Mouse (Mus musculus): Measurements from ENCODE around the gene Pcgf3. TPM values are rescaled to one million over a fixed set of nuclear protein-coding genes. Genes with fewer than 3 reads are reported as not detected.
A peak's percentile ranks its signal among the peaks of the same experiment; 100 is the strongest.

The Pcgf3 gene
- polyA plus RNA-seq, 1 experiment from 2014 or later = 19.9 TPM

DNA sequence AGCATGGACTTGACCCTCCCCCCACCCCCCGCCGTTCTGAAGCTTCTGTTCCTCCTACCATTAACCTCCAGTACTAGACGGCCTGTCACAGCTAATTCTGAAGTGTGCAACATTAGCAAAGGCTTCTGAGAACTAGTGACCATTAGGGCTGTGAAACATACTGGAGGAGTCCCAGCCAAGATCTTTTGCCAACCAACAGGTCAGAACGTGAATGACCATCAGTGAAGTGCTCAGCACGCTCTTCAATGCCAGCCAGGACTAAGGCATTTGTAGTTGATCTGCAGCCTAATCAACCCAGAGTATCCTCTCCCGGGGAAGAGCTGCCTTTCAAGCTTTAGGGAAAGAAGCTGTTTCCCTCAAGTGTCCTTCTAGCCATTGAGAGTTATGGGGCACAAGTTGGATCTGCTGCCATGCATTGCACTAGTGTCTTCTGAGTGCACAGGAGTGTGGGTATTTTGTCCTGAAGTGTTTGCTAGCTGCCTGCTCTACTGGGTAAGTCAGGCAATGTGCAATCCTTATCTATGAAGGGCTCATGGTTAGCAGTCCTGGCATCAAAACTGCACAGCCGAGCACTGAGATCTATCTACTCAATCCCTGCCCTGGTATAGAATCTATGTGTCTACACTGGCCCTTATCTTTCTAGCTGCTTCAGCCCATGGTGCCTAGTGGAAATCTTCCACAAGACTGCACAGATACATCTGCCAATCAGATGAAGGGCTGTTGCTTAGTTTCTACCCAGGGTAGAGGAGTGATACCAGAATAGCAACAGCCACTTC, 82.7 kb downstream of the Pcgf3 start:
- WGBS = 53% methylated on average over 7 of the region's 7 CpGs
- DNase-seq (ENCODE audit: low spot score) = no peak

DNA sequence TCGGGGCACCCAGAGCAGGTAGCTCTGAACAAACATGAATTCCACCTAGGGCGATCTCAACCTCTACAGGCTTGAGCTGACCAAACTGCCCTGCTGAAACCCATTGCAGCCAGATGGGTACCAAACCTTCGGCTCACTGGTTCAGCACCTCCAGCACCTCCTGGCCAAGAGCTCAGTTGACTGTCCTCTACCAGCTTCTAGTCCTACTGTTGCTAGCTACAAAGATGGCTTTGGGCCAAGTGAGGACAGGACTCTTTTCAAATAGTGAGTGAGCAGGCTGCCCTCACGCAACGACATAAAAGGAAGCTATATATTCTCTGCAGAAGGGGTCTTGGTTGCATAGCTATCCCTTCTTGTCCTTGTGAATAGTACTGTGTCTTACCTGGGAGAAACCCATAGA, 86.6 kb downstream of the Pcgf3 start:
- Histone ChIP-seq H3K4me1 (peaks cover 9% of the 10 kb centered on the region), H3K36me3 (no peaks in the 10 kb centered on the region), H3K27ac (no peak overlapping the region), H3K9me3 (no peaks in the 10 kb centered on the region), H3K4me3 (no peak overlapping the region), H3K27me3 (ENCODE audit: insufficient read depth, poor library complexity, severe bottlenecking) (peaks cover 46% of the 10 kb centered on the region)
- DNase-seq (ENCODE audit: low spot score) = no peak
- 77% methylated on average over 5 of the region's 5 CpGs for WGBS

More for the DNA sequence above, 82.7 kb downstream of the Pcgf3 start:
- no peak overlapping the region for H3K27ac ChIP-seq
- H3K4me1 ChIP-seq = no peaks in the 10 kb centered on the region
- no peak overlapping the region for H3K4me3 ChIP-seq
- peaks cover 10% of the 10 kb centered on the region; the same call in 1 of the 2 replicates for H3K27me3 ChIP-seq (ENCODE audit: insufficient read depth, poor library complexity, severe bottlenecking)
- H3K36me3 ChIP-seq = no peaks in the 10 kb centered on the region
- no peaks in the 10 kb centered on the region for H3K9me3 ChIP-seq

DNA sequence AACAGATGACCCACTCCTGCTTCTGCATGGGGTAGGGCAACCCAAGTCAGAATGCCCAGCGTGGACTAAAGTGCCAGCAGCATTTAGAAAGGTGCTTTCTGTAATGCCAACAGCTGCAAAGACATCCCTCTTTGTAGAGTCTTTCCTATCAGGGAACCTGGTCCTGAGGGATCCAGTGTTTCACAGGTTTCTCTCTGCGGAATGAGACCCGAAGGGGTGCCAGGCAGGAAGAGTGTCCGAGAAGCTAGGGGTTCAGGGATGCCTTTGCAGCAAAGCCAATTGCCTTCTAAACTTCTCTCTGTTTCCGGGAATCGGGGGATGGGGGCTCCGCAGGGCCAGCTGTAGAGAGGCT, 88.1 kb downstream of the Pcgf3 start:
- no peak for DNase-seq (ENCODE audit: low spot score)
- peak overlapping the region; percentile 55 for H3K4me3 ChIP-seq
- H3K27ac ChIP-seq = no peak overlapping the region
- H3K27me3 ChIP-seq (ENCODE audit: insufficient read depth, poor library complexity, severe bottlenecking) = peaks cover 52% of the 10 kb centered on the region
- no peaks in the 10 kb centered on the region for H3K9me3 ChIP-seq
- 14% methylated on average over 7 of the region's 7 CpGs for WGBS
- H3K4me1 ChIP-seq = peaks cover 9% of the 10 kb centered on the region
- no peaks in the 10 kb centered on the region for H3K36me3 ChIP-seq

DNA sequence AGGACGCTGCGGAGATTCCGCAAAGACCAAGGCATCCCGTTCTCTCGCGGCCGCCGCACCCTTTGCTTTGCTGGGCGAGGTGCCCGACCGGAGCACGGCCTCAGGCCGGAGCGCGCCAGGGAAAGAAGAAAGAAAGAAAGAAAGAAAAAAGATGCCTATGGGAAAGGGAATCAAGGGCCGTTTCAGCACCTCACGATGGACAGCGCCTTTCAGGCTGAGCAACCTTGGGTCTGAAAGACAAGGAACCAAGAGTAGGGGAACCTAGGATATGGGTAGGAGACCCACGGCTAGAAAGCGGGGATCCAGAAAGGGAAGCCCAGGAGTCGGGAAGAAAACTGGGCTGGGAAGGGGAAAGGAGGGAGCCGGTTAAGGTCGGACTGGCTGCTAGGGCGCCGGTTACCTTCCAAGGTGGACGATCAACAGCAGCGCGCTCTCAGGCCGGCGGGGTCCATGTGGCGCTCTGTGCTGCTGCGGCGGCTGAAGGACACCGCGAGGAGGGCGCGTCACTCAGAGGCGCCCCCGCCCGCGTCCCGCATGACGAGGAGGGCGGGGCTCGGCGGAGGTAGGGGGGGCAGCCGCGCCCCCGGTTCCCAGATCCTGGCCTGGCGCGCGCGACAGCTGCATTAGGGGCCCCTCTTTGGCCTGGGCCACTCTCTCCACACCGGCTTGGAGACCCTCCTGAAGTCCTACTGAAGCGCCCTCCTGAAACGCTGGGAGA, 88.6 kb downstream of the Pcgf3 start, which contains the start of gene Cplx1:
Cplx1 (minus strand) TSS at position 536 of the 718 bp plus-strand sequence.
- Histone ChIP-seq H3K27me3 (ENCODE audit: insufficient read depth, poor library complexity, severe bottlenecking) (peaks cover 52% of the 10 kb centered on the region), H3K27ac (no peak within 1 kb of the TSS), H3K4me3 (peak within 1 kb of the TSS; percentile 55), H3K9me3 (no peaks in the 10 kb centered on the region), H3K36me3 (no peaks in the 10 kb centered on the region), H3K4me1 (peaks cover 9% of the 10 kb centered on the region)
- WGBS = under 1% methylated on average over 56 of the region's 56 CpGs
- DNase-seq (ENCODE audit: low spot score) = peak; percentile 84

DNA sequence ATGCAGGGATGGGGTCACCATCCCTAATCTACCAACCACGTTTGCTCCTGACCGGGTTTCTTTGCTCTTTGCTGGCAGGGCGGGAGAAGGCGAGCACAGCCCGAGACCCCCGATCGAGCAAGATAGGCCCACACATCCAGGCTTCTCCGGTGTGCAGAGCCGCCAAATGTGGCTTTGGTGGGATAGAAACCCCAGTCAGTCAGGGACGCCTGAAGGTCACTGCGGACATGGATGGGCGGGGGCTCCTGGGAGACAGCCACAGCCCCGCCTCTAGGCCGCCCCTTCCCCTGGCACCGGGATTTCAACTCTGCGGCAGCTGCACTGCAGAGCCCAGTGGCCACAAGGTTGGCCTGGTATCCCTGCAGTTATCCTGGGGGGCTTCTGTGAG, 89.2 kb downstream of the Pcgf3 start:
- under 1% methylated on average over 16 of the region's 16 CpGs for WGBS
- Histone ChIP-seq H3K4me3 (peak overlapping the region; percentile 55), H3K27me3 (ENCODE audit: insufficient read depth, poor library complexity, severe bottlenecking) (peaks cover 56% of the 10 kb centered on the region), H3K36me3 (no peaks in the 10 kb centered on the region), H3K27ac (no peak overlapping the region), H3K4me1 (peaks cover 9% of the 10 kb centered on the region), H3K9me3 (no peaks in the 10 kb centered on the region)
- DNase-seq (ENCODE audit: low spot score) = no peak

DNA sequence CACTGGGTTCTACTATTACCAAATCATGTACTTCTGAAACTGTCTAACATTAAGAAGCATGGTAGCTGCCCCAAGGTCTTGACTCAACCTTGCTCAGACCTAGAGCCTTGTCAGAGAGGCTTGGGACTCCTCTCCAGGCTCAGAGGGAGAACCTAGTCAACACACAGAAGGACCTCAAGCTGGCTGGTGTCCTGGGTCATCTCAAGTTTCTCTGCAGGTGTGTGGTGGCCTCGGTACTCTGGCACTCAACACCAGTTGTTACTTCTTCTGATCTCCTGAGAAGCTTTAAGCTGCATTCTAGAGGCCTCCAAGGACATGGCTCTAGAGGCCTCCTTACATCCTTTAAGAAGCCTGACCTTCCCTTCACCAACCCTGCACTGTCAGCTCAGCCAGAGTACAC, 93.0 kb downstream of the Pcgf3 start:
- H3K4me1 ChIP-seq = peaks cover 9% of the 10 kb centered on the region
- no peak overlapping the region for H3K27ac ChIP-seq
- 57% methylated on average over 1 of the region's 1 CpGs for WGBS
- DNase-seq (ENCODE audit: low spot score) = peak; percentile 53
- H3K4me3 ChIP-seq = no peak overlapping the region
- peaks cover 43% of the 10 kb centered on the region for H3K27me3 ChIP-seq (ENCODE audit: insufficient read depth, poor library complexity, severe bottlenecking)
- no peaks in the 10 kb centered on the region for H3K9me3 ChIP-seq
- no peaks in the 10 kb centered on the region for H3K36me3 ChIP-seq

Other genes with a start within 250 kb of the Pcgf3 start
- gene Dr1, start 192.3 kb upstream of the Pcgf3 start, polyA plus RNA-seq (2016; fragmentation: Nextera tagmentation; extraction: Ambion mirVana) = 29.3 and 32.9 TPM in 2 replicates
- gene Pigg, start 148.6 kb upstream of the Pcgf3 start, polyA plus RNA-seq (2016; fragmentation: Nextera tagmentation; extraction: Ambion mirVana) = 6.9 and 7.9 TPM in 2 replicates
- gene Gm42517, start 93.3 kb upstream of the Pcgf3 start, polyA plus RNA-seq (2016; fragmentation: Nextera tagmentation; extraction: Ambion mirVana) = 0.06 TPM in 1 of 2 replicates, not detected in the other
- gene Pde6b, start 72.8 kb upstream of the Pcgf3 start, polyA plus RNA-seq (2016; fragmentation: Nextera tagmentation; extraction: Ambion mirVana) = 0.40 TPM in 1 of 2 replicates, not detected in the other
- gene Atp5k, start 26.8 kb upstream of the Pcgf3 start, polyA plus RNA-seq (2016; fragmentation: Nextera tagmentation; extraction: Ambion mirVana) = 521 and 675 TPM in 2 replicates
- gene Mfsd7a, start 12.3 kb upstream of the Pcgf3 start, polyA plus RNA-seq (2016; fragmentation: Nextera tagmentation; extraction: Ambion mirVana) = 0.09 and 0.34 TPM in 2 replicates
- 0.64 and 0.70 TPM in 2 replicates for gene Cplx1, start 88.8 kb downstream of the Pcgf3 start, polyA plus RNA-seq (2016; fragmentation: Nextera tagmentation; extraction: Ambion mirVana)
- 47.0 and 49.4 TPM in 2 replicates for gene Gak, start 168.5 kb downstream of the Pcgf3 start, polyA plus RNA-seq (2016; fragmentation: Nextera tagmentation; extraction: Ambion mirVana)
- 20.3 and 23.2 TPM in 2 replicates for gene Tmem175, start 168.5 kb downstream of the Pcgf3 start, polyA plus RNA-seq (2016; fragmentation: Nextera tagmentation; extraction: Ambion mirVana)
- gene Idua, start 199.1 kb downstream of the Pcgf3 start, polyA plus RNA-seq (2016; fragmentation: Nextera tagmentation; extraction: Ambion mirVana) = 15.1 and 16.3 TPM in 2 replicates
- 7.9 and 8.5 TPM in 2 replicates for gene Dgkq, start 208.4 kb downstream of the Pcgf3 start, polyA plus RNA-seq (2016; fragmentation: Nextera tagmentation; extraction: Ambion mirVana)
- 0.58 and 0.85 TPM in 2 replicates for gene Slc26a1, start 214.3 kb downstream of the Pcgf3 start, polyA plus RNA-seq (2016; fragmentation: Nextera tagmentation; extraction: Ambion mirVana)
- gene Fgfrl1, start 231.2 kb downstream of the Pcgf3 start, polyA plus RNA-seq (2016; fragmentation: Nextera tagmentation; extraction: Ambion mirVana) = 29.0 and 31.3 TPM in 2 replicates